Mouse (Mus musculus) cerebellum, adult 9-11 months (tissue): ENCODE measurements at regions not wholly inside any gene's neighbourhood (a gene's known extent, or its start where the extent isn't known, plus 50 kb on each side); places are given as distances from the start of the nearest gene placed in this dataset.

Source experiments
- DNase-seq: peaks from one replicate; pipeline ENCODE4 v3.0.0; 2022

DNA sequence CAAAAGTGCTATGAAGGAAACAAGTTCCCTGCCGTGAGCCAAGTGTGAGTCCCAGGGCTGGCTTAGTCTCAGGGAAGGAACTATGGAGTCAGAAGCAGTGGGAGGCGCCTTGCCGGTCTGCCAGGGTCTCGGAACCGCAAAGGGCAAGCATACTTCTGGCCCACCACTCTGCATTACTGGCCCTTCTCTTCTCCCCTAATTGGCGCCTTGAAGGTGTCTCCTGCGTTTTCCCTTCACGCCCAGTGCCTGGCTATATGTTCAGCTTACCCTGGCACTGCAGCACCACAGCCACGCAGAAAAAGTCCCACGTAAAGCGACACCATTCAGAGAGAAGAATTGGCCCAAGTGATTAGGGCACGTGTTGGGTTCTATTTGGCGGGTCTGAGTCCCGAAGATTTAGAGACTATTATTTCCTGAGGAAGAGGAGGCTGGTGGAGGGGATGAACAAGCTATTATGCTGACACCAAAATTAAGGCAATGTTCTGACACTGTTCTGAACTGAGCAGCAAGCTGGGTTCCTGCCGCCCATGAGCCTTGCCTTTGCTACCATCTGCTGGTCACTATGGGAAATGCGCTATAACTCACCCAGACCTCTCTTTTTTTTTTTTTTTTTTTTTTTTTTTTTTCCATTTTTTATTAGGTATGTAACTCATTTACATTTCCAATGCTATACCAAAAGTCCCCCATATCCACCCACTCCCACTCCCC, 288.5 kb upstream of the Jmjd1c start:
- peak; percentile 75 for DNase-seq

DNA sequence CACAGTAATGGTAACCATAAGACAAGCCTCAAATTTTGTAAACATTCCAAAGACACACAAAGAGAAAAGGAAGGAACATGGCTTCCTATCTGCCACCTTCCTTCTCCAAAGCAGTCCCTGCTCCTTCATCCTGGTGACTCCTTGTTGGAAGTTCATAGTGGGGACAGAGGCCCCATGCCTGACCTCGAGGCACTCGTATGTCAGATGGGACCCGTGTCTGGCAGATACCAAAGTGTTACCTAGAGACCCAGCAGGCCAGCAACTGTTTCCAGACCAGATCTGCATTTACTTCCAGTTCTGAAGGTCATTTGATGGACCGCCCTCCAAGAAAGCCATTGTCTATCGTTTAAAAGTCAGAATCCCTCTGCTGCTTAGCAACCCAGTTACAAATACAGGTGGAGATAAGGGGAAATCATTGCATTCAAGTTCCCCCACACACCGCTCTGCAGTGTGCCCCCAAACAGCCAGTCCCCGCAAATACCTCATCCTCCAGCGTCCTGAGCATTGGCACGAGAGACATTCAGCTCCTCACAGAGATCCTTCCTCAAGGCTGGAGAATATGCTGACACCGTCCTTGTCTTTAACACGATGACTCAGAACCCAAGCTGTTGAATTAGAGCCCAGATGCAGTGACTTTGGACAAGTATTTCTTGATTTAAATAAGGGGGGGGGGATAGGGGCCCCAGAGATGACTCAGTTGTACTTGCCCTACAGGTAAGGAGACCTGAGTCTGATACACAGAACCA, 283.2 kb upstream of the Jmjd1c start:
- no peak for DNase-seq

DNA sequence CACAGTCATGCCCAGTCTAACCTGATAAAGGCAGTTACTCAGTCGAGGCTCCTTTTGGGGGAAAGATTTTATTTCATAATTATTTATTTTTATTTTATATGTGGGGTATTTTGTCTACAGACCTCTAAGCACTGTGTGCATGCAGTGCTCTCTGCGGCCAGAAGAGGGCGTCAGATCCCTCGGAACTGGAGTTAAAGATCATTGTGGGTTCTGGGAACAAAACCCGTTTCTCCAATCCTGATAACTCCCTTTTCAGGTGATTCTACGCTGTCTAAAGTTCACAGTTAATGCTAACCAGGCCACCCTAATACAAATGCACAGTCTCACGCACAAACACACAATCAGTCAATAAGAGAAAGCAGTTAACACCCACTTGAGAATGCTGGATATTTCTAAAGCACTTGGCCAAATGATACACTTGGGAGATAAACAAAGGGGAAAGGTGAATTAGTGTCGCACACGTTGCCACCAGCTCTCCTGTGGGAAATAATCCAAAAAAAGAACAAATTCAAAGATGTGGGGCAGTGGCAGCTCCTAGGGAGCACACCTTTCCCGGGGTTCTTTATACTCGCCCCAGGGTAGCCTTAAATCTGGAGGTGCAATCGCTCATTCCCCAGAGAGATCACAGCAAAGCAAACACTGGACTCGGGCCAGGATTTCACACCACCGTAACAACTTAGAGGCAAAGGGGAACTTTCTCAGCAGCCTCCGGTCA, 281.9 kb upstream of the Jmjd1c start:
- DNase-seq = no peak

DNA sequence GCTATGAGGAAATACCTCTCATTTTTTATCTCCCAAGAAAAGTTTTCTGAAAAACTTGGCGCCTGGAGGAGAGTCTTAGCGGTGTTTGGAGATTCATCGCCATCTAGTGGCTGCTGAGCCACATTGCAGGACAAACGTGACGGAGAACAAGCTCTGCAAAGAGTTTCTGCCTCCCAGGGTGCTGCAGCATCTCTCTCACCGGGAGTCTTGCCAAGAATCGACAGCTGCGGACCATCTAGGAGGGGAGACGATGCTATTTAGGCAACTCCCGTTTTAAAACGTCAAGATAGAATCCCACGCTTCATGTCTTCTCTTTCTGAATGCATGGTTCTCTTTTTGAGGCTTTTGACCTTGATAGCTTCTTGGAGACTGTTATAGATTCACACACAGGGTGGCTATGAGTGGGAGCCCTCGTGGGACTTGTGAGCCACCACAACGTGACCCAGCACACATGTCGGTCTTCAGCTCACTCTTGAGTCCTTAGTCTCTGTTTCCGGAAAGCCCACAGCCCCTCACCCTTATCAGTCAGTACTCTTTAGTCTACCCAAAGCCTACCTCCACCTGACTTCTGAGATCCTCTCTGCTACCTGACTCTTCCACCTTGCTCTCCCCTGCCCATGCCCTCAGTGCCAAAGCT, 281.2 kb upstream of the Jmjd1c start:
- peak; percentile 68 for DNase-seq

DNA sequence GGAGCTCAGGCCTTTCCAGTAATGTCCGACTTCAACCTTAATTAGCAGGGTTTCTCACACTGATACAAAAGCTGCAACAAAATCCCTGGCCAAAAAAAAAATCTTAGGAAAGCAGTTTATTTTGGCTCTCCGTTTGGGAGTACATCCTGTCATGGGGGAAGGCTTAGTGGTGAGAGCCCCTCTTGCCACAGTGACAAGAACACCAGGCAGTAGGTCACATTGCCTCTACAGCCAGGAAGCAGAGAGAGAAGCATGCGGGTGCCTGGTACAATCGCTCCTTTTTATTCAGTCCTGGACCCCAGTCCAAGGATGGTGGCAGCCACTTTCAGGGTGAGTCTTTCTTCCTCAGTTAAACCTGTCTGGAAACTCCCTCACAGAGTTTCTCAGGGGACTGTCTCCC, 280.0 kb upstream of the Jmjd1c start:
- no peak for DNase-seq

DNA sequence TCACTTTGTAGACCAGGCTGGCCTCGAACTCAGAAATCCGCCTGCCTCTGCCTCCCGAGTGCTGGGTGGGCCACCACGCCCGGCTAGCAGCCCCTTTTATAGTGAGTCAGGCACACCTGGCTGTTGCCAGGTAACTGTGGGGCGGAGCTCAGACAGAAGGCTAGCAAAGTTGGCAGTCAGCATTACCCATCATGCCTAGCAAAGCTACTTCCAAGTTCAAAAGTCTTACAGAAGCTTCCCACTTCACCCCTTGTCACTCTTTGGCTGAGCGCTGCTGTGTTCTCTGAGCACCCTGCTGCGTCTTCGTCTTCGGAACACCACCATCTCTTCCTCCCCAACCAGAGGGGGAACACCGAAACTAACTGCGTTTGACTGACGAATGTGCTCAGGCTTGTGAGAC, 279.1 kb upstream of the Jmjd1c start:
- DNase-seq = no peak

DNA sequence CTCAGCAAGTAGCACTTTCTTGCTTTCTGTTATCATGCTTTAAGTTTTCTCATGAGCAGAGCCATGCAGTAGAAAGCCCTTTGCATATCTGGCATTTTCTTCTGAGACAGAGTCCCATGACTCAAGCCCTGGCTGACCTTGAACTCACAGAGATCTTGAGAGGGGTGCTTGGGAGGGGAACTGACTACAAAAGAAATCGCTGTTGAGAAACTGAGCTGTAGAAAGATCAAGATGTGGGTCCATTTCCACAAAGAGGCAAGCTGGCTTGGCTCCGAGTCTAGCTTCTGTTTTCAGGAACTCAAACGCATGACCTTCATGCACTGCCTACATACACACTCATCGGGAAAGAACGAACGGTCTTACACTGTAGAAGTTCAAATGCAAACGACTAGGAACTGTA, 278.0 kb upstream of the Jmjd1c start:
- DNase-seq = no peak

DNA sequence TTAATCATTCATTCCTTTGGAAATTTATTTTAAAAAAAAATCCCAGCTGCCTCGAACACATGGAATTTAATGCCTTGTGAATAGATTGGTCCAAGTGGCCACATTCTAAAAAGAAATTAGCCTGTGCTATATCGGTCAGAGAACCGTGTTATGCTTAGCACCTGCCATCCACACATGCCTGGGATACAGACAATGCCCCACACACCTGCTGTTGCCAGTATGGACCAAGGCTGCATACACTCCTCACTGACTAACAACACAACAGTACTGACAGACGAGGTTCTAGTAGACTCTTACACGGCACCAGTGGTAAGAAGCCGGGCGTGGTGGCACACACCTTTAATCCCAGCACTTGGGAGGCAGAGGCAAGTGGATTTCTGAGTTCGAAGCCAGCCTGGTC, 276.4 kb upstream of the Jmjd1c start:
- no peak for DNase-seq

DNA sequence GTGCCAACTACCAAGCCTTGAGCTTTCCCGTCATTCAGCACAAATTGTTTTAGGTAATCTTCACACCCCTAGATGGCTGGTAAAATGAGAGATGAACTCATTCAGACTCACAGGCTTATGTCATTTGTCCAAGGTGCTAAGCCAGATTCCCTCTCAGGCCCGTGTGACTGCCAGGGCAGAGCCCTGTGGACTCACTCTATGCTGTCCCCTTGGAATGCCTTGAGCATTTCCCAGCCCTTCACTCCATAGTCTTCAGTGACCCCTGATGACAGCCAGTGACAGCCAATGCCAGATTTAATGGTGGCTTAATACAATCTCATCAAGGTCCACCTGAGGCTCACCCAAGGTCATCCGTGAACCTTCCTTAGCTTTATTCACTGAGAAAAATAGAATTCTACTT, 270.2 kb upstream of the Jmjd1c start:
- DNase-seq = no peak

DNA sequence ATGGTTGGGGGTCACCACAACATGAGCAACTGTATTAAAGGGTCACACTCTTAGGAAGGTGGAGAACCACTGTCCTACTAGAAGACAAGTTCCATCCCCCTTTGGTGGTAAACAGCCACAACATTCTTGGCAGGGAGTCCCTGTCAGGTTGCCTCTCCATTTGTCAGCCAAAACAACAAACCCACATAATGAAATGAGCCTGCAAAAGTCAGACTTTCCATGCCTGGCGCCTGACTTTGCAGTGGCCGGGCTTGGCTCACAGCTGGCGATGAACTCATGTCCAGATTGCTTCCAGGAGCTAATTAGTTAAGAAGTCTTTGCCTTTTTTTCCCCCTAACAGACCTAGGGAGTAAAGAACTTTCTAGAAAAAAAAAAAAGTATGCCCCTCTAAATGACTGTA, 269.6 kb upstream of the Jmjd1c start:
- no peak for DNase-seq

DNA sequence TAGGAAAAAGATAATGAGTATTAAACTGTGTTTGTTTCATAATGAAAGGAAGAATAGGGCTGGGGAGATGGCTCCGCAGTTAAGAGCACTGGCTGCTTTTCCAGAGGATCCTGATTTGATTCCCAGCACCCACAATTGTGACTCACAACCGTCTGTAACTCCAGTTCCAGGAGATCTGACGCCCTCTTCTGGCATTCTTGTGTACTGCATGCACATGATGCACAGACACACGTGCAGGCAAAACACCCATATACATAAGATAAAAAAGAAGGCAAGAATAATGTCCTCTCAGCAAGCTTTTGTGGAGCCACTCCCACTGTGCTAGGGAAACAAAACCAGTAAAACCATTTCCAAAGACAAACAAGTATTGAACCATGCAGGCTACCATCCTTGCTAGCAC, 261.0 kb upstream of the Jmjd1c start:
- DNase-seq = no peak

DNA sequence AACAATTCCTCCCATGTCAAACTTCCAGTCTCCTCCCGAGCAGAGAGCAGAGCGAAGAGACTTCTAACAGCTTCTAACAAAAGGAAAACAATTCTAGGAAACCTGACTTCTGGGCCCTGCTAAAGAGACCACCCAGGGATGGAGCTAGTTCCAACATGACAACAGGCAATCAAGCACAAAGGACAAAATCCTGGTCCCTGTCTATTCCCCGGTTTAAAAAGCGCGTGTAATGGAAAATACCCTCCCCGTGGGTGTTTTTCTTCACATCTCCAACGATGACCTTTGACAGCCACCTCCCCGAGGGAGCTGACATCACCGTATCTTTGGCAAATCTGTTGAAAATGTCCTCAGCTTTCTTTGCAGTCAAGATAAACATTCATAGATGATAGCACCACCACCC, 256.9 kb upstream of the Jmjd1c start:
- no peak for DNase-seq

DNA sequence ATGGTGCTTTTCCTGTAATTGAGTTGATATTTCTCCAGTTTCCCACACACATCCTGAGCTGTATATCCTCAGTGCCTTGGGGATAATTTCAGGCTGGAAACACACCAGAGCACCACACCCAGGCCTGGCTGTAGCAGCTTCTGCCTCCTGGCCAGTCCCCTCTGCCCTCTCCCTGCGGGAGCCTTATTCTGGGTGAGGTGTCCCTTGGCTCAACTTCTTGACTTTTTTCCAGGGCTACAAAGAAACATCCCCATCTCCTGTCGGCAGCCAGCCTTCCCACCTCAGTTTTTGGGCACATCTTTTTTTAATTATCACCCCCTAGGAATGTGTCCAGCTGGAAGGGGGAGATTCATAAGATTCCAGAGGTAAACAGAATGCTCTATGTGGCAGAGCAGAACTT, 252.7 kb upstream of the Jmjd1c start:
- no peak for DNase-seq

DNA sequence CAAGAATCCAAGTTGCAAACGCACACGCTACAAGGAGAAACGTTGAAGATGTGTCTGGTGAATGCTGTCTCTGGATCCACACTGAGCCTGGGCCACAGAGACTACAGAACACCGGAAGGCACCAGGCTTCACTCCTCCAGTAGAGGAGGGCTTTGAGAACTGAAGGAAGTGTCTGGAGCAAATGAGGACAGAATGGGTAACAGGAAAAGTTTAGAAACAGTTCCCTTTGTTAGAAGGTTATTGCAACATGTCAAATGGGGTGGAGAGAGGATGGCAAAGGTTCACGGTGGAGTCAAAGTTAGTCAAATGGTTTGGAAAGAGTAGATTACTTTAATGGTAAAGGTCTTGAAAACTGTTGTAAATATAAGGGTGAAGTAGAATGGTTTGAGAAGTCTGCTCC, 247.1 kb upstream of the Jmjd1c start:
- no peak for DNase-seq

DNA sequence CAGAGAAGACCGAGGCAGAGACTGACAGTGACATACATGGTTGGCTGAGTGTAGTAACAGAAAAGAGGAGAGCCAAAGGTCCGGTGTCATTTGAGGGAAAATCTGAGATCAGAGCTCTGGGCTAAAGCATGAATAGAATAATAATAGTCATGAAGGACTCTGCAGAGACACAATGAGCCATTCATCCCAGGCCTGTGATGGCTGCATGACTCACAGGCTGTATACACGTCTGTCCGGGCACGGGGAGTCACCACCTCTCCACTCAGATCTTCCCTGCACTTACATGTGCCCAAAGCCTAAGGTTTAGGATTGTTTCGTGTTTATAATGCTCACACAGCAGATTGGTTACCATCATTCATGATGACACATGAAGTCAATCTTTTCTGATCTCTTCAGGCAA, 246.2 kb upstream of the Jmjd1c start:
- no peak for DNase-seq

DNA sequence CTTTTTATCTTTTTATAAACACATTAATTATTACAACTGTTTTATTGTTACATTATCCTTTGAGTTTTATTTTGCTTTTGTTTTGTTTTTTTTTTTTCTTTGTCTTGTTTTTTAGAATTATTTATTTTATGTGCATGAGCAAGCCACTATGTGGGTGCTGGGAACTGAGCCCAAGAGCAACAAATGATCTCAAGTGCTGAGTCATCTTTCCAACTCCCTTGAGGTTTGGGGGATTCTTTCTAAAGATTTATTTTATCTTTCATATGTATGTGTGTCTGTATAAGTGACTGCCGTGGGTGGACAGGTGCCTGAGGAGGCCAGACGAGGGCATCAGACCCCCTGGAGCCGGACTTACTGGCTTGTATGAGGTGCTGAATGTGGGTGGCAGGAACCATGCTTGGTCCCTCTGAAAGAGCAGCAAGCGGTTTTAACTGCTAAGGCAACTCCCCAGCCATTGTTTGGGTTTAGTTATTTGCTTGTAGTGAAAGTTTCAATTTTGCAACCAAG, 244.9 kb upstream of the Jmjd1c start:
- DNase-seq = no peak

DNA sequence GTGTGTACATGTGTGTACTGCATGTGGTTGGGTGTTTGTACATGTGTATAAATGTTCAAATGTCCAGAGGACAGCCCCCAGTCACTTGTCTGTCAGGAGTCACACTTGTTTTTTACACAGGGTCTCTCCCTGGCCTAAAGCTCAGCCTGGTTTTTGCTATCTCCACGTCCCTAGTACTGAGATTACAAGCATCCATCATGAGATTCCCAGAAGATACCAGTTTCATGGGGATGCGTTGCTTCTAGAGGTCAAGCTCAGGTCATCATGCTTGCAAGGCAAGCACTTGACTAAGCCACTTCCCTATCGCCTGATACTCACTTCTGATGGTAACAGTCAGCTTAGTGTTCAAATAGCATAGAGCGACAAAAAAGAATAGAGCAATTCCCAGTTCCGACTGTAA, 244.1 kb upstream of the Jmjd1c start:
- no peak for DNase-seq

DNA sequence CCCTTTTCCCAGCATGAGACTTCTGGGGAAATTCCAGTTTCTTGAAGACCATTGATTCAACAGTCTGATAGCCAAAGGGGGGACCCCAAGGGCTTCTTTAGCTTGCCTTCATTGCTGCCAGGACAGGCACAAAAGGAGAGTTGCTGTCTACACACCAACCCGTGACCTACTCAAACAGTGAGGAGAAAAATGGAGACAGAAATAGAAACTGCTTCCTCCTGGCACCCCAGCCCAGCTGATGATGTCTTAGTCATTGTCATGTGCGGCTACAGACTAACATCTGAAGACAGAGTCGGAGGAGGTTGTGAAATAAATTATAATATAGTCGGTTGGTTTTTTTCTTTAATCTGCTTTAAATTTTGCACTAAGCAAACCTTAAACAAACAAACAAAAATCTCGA, 243.2 kb upstream of the Jmjd1c start:
- DNase-seq = peak; percentile 7

DNA sequence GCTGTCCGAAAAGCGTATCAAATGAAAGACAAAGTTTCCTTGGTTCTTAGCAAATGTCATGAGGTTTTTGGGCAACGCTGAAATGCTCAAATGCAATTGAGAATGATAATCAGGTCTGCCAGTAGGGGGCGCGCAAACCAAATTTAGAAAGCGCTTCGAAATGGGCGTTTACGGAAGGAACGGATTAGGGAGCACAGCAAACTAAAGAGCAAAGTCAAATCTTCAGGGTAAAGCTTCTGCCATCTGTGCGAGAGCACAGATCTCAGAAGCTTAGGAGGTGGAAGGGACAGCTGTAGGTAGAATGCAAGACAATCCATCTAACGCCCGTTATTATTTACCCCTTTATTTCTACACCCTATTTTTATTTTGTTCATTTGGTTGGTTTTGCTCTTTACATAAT, 242.7 kb upstream of the Jmjd1c start:
- DNase-seq = peak; percentile 59

DNA sequence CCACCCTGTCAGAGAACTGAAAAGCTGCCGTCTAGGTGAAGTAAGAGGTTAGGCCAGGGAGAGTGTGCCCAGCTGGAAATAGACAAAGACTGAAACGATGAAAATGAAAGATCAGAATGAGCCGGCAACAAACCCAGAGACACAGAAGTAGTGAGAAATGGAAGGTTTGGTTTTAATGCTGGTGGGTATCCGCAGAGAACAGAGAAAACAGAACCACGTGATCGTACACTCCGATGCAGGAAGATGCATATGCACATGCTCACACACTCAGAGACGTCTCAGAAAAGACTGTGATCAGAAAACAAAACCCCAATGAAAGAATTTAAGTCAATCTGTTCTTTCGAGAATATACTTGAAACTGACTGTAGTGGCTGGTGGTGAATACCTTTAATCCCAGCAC, 241.0 kb upstream of the Jmjd1c start:
- no peak for DNase-seq

DNA sequence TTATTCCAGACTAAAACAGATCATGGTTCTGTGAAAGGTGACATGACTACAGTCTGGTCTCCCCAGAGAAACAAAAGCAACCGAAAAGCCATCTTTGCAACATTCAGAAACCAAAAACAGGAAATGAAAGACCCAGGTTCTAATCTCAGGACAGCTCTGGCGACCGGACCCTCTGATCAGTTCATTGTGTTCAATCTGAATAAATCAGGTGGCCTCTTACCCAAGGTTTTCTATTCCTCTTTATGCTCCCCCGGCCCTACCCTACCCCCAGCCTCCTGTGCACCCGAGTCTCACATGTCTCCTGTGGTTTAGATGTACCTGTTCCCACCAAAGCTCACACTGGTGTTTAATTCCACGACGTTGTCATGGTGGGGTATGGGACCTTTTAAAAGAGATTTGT, 238.6 kb upstream of the Jmjd1c start:
- no peak for DNase-seq

DNA sequence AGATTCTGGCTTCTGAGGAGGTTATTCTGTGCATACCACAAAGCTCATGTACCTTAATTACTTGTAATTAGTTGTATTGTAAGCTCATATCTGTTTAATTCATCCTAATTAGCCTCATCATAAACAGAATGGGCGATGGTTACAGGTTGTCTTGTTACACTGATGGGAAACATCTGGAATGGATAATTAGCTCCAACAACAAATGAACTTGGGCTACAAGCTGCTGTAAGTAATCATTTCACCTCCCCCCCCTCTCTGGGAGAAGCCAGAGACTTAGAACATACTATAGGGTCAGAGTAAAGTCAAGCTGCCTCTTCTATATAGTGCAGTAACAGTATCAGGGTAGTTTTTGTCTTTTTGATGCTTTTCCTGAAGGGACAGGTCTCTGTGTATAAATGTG, 234.5 kb upstream of the Jmjd1c start:
- no peak for DNase-seq

DNA sequence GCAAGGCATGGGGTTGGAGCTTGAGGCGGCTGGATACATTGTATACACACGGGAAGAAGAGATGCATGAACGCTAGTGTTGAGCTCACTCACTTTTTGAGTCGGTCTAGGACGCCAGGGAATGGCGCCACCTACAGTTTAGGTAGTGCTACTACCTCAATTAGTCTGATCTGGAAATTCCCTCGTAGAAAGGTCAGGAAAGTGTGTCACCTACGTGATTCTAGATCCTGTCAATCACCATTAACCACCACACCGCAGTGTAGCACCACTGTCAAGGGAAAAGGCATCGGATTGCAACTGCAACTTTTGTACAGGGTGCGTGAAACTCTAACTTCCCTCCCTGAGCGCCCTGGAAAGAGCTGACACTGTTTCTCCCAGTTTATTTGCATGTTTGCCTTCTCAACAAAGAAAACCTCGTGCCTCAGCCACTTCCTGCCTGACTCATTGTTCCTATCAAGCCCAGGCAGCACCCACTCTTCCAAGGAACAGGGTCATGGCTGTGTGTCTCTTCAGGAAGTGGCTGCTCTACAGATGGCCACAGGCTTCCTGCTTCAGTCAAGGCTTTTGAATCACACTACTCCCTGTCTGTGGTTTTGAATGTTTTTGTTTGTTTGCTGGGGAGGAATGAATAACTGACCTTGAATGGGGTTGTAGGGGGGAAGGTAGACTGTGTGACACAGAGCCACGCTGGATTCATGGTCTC, 231.6 kb upstream of the Jmjd1c start:
- no peak for DNase-seq
